Mouse (Mus musculus): ENCODE data around the gene Rdh16. TPM values are rescaled to one million over a fixed set of nuclear protein-coding genes. Genes with fewer than 3 reads are reported as not detected.
"Not testable (repeated sequence)": the region's sequence is repeated elsewhere in the genome, so short reads cannot be mapped to it uniquely, and the experiment has no call there.

The Rdh16 gene
- polyA plus RNA-seq, 2 experiments, result not detected

DNA sequence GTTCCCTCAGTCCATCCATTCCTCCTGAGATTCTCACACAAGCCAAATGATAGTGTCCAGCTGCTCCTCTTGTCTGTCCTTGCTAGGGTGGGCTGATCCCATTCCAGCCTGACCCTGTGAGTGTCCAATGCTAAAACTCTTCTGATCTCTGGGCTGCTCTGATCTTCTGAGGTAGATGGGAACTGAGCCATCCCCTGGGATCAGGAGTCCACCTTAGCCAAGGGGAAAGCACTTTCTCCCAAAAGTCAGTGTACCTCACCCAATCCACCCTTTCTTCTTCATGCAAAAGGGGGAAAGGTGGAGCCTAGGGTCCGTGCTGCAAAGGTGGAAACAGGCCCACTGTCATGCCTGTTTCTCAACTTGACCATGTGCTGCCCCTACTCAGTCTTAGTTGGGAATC, 90.5 kb downstream of the Rdh16 start:
- H3K27ac ChIP-seq, result no peak overlapping the region
- TF ChIP-seq CTCF (IDR thresholded peaks at IDR 0.05; ENCODE audit: low read depth), result no peak
- TF ChIP-seq EP300 (IDR thresholded peaks at IDR 0.05; ENCODE audit: low read depth), result no peak
- WGBS (ENCODE audit: insufficient replicate concordance), result 46% methylated on average over 1 of the region's 1 CpGs
- H3K9me3 ChIP-seq (ENCODE audit: control insufficient read depth, low read length), result no peaks in the 10 kb centered on the region
- H3K4me1 ChIP-seq (replicated peaks; ENCODE audit: control insufficient read depth in 2 of 2, insufficient read depth in 2 of 2, low read length in 1 of 2), result peaks cover 0 to 14% of the 10 kb centered on the region in 2 experiments; a peak in 2 of 4 replicates
- no peak for ATAC-seq (ENCODE audit: insufficient read depth)
- H3K4me2 ChIP-seq (ENCODE audit: low read depth), result no peak overlapping the region
- no peak overlapping the region for H3K4me3 ChIP-seq (ENCODE audit: insufficient read depth in 1 of 2, low read depth in 2 of 2, low read length in 2 of 2)
- no peak overlapping the region for H3K9ac ChIP-seq (replicated peaks)
- DNase-seq (ENCODE audit: low read depth in 3 of 3, low spot score in 3 of 3), result no peak
- no peaks in the 10 kb centered on the region for H3K36me3 ChIP-seq (replicated peaks; ENCODE audit: control insufficient read depth, insufficient read depth, low read depth)
- H3K27me3 ChIP-seq (ENCODE audit: control insufficient read depth, insufficient read depth, low read length), result no peaks in the 10 kb centered on the region

DNA sequence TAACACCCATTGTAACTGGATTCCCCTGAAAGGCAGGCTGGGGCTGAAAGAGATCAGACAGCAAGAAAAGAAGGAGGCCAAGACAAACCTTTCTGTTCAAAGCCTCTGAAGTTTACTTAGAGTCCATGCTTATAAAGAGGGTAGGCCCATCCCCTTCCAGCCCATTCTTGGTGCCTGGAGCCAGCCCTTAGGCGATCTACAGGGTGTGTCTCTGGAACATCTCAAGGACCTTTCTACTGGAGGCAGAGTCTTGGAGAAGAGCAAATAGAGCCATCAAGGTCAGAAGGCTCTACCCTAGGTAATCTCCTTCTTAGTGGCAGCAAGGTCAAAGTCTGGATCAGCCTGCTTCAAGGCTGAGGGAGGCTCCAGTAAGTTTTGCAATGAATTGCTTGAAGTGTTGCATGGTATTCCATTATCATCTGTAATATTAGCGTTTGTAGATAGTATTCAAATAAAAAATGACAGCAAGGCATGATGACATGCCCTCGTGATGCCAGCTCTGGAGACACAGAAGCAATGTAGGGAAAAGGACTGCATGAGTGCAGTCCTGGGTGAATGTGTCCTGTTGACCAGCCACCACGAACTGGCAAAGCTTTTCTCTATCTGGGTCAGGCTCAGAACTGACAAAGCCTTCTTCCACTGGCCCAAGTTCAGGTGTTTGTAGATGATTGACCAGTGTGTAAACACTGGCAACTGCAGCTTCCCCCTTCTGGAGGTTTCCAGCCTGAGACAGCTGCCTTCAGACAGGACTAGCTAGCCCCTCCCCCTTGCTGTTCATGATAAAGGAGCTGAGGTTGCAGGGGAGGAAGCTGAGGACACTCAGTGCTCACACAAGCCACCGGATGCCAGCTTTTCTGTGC, 92.4 kb downstream of the Rdh16 start:
- not testable (repeated sequence) for DNase-seq (ENCODE audit: low read depth in 3 of 3, low spot score in 3 of 3)

More for the DNA sequence above, 92.4 kb downstream of the Rdh16 start:
- H3K9ac ChIP-seq (replicated peaks); H3K27me3 ChIP-seq (ENCODE audit: control insufficient read depth, insufficient read depth, low read length); H3K27ac ChIP-seq; H3K4me2 ChIP-seq (ENCODE audit: low read depth); H3K9me3 ChIP-seq (ENCODE audit: control insufficient read depth, low read length); H3K36me3 ChIP-seq (replicated peaks; ENCODE audit: control insufficient read depth, insufficient read depth, low read depth); H3K4me3 ChIP-seq (ENCODE audit: insufficient read depth in 1 of 2, low read depth in 2 of 2, low read length in 2 of 2): not testable (repeated sequence)
- WGBS (ENCODE audit: insufficient replicate concordance), result 33% methylated on average over 5 of the region's 5 CpGs
- H3K4me1 ChIP-seq (replicated peaks; ENCODE audit: control insufficient read depth in 2 of 2, insufficient read depth in 2 of 2, low read length in 1 of 2), result peaks cover 0 to 14% of the 10 kb centered on the region in 2 experiments; a peak in 2 of 4 replicates
- peak; percentile 59; the same call in 1 of the 2 replicates for ATAC-seq (ENCODE audit: insufficient read depth)

Other genes starting within 250 kb of the Rdh16 start
- 14.1 and 18.2 TPM in 2 replicates for gene Lrp1, start 180.0 kb upstream of the Rdh16 start, polyA plus RNA-seq (2012; rRNA removed)
- 13.2 and 16.1 TPM in 2 replicates for gene Lrp1, start 180.0 kb upstream of the Rdh16 start, polyA plus RNA-seq (2014; fragmentation: Nextera tagmentation; extraction: Ambion mirVana)
- gene Stat6, start 158.2 kb upstream of the Rdh16 start, polyA plus RNA-seq (2012; rRNA removed), result 10.9 TPM in 2 replicates
- 10.2 and 12.4 TPM in 2 replicates for gene Stat6, start 158.2 kb upstream of the Rdh16 start, polyA plus RNA-seq (2014; fragmentation: Nextera tagmentation; extraction: Ambion mirVana)
- 5.0 and 5.5 TPM in 2 replicates for gene Nemp1, start 134.3 kb upstream of the Rdh16 start, polyA plus RNA-seq (2012; rRNA removed)
- gene Nemp1, start 134.3 kb upstream of the Rdh16 start, polyA plus RNA-seq (2014; fragmentation: Nextera tagmentation; extraction: Ambion mirVana), result 5.6 and 5.7 TPM in 2 replicates
- 4.0 and 4.1 TPM in 2 replicates for gene Nab2, start 132.6 kb upstream of the Rdh16 start, polyA plus RNA-seq (2012; rRNA removed)
- 0.88 and 1.1 TPM in 2 replicates for gene Nab2, start 132.6 kb upstream of the Rdh16 start, polyA plus RNA-seq (2014; fragmentation: Nextera tagmentation; extraction: Ambion mirVana)
- gene Myo1a, start 96.0 kb upstream of the Rdh16 start, polyA plus RNA-seq (2012; rRNA removed), result 0.25 and 0.30 TPM in 2 replicates
- 0.06 and 0.19 TPM in 2 replicates for gene Myo1a, start 96.0 kb upstream of the Rdh16 start, polyA plus RNA-seq (2014; fragmentation: Nextera tagmentation; extraction: Ambion mirVana)
- 20.7 and 27.9 TPM in 2 replicates for gene Tac2, start 76.7 kb upstream of the Rdh16 start, polyA plus RNA-seq (2012; rRNA removed)
- 26.8 and 31.3 TPM in 2 replicates for gene Tac2, start 76.7 kb upstream of the Rdh16 start, polyA plus RNA-seq (2014; fragmentation: Nextera tagmentation; extraction: Ambion mirVana)
- gene Zbtb39, start 61.6 kb upstream of the Rdh16 start, polyA plus RNA-seq (2012; rRNA removed), result 1.9 and 2.1 TPM in 2 replicates
- 0.72 and 0.83 TPM in 2 replicates for gene Zbtb39, start 61.6 kb upstream of the Rdh16 start, polyA plus RNA-seq (2014; fragmentation: Nextera tagmentation; extraction: Ambion mirVana)
- gene Gpr182, start 49.4 kb upstream of the Rdh16 start, polyA plus RNA-seq (2012; rRNA removed), result 9.1 and 11.5 TPM in 2 replicates
- 3.7 and 4.3 TPM in 2 replicates for gene Gpr182, start 49.4 kb upstream of the Rdh16 start, polyA plus RNA-seq (2014; fragmentation: Nextera tagmentation; extraction: Ambion mirVana)
- gene Rdh1, start 41.4 kb upstream of the Rdh16 start, polyA plus RNA-seq (2012; rRNA removed), result 0.15 and 0.18 TPM in 2 replicates
- 0.09 and 0.17 TPM in 2 replicates for gene Rdh1, start 41.4 kb upstream of the Rdh16 start, polyA plus RNA-seq (2014; fragmentation: Nextera tagmentation; extraction: Ambion mirVana)
- gene Rdh16f1, start 41.4 kb upstream of the Rdh16 start, polyA plus RNA-seq (2012; rRNA removed), result 0.03 and 0.06 TPM in 2 replicates
- gene Rdh16f1, start 41.4 kb upstream of the Rdh16 start, polyA plus RNA-seq (2014; fragmentation: Nextera tagmentation; extraction: Ambion mirVana), result 0.11 TPM in 1 of 2 replicates, not detected in the other
- gene Rdh9, start 24.8 kb upstream of the Rdh16 start, polyA plus RNA-seq (2012; rRNA removed), result 0.07 TPM in 1 of 2 replicates, not detected in the other
- gene Rdh9, start 24.8 kb upstream of the Rdh16 start, polyA plus RNA-seq (2014; fragmentation: Nextera tagmentation; extraction: Ambion mirVana), result not detected in 2 replicates
- gene Rdh19, start 48.8 kb downstream of the Rdh16 start, polyA plus RNA-seq (2012; rRNA removed), result 0.03 and 0.06 TPM in 2 replicates
- gene Rdh19, start 48.8 kb downstream of the Rdh16 start, polyA plus RNA-seq (2014; fragmentation: Nextera tagmentation; extraction: Ambion mirVana), result not detected in 2 replicates
- 0.09 and 0.28 TPM in 2 replicates for gene Rdh16f2, start 65.3 kb downstream of the Rdh16 start, polyA plus RNA-seq (2012; rRNA removed)
- 0.08 and 0.11 TPM in 2 replicates for gene Rdh16f2, start 65.3 kb downstream of the Rdh16 start, polyA plus RNA-seq (2014; fragmentation: Nextera tagmentation; extraction: Ambion mirVana)
- 0.92 and 1.1 TPM in 2 replicates for gene Rdh7, start 87.7 kb downstream of the Rdh16 start, polyA plus RNA-seq (2012; rRNA removed)
- gene Rdh7, start 87.7 kb downstream of the Rdh16 start, polyA plus RNA-seq (2014; fragmentation: Nextera tagmentation; extraction: Ambion mirVana), result 1.9 and 2.0 TPM in 2 replicates
- not detected in 2 replicates for gene Sdr9c7, start 97.4 kb downstream of the Rdh16 start, polyA plus RNA-seq (2012; rRNA removed)
- not detected in 2 replicates for gene Sdr9c7, start 97.4 kb downstream of the Rdh16 start, polyA plus RNA-seq (2014; fragmentation: Nextera tagmentation; extraction: Ambion mirVana)
- not detected in 2 replicates for gene Hsd17b6, start 206.5 kb downstream of the Rdh16 start, polyA plus RNA-seq (2012; rRNA removed)
- not detected in 2 replicates for gene Hsd17b6, start 206.5 kb downstream of the Rdh16 start, polyA plus RNA-seq (2014; fragmentation: Nextera tagmentation; extraction: Ambion mirVana)
- gene Prim1, start 214.0 kb downstream of the Rdh16 start, polyA plus RNA-seq (2012; rRNA removed), result 26.3 and 42.0 TPM in 2 replicates
- gene Prim1, start 214.0 kb downstream of the Rdh16 start, polyA plus RNA-seq (2014; fragmentation: Nextera tagmentation; extraction: Ambion mirVana), result 78.2 and 84.1 TPM in 2 replicates
- gene Naca, start 234.4 kb downstream of the Rdh16 start, polyA plus RNA-seq (2012; rRNA removed), result 160 and 272 TPM in 2 replicates
- gene Naca, start 234.4 kb downstream of the Rdh16 start, polyA plus RNA-seq (2014; fragmentation: Nextera tagmentation; extraction: Ambion mirVana), result 519 and 530 TPM in 2 replicates

Data from liver, embryonic 14.5 days (tissue).